Mouse (Mus musculus): ENCODE data around the gene Cdc42ep3.
A peak's percentile ranks its signal among the peaks of the same experiment; 100 is the strongest.

Gene Cdc42ep3

GRCm38 (mm10) chr17:79345001-79345709, 9.7 kb downstream of the Cdc42ep3 start:
- DNase-seq (ENCODE audit: low read depth, low spot score): no peak

GRCm38 (mm10) chr17:79343334-79343946, 11.5 kb downstream of the Cdc42ep3 start:
- DNase-seq (ENCODE audit: low read depth, low spot score): no peak

- DNase-seq (ENCODE audit: low read depth, low spot score): no peak
Measured at GRCm38 (mm10) chr17:79342639-79343333, 12.1 kb downstream of the Cdc42ep3 start.

GRCm38 (mm10) chr17:79341946-79342470, 12.9 kb downstream of the Cdc42ep3 start:
- no peak for DNase-seq (ENCODE audit: low read depth, low spot score)

GRCm38 (mm10) chr17:79337494-79337893, 17.4 kb downstream of the Cdc42ep3 start:
- DNase-seq (ENCODE audit: low read depth, low spot score): no peak

GRCm38 (mm10) chr17:79334701-79335100, 20.2 kb downstream of the Cdc42ep3 start:
- DNase-seq (ENCODE audit: low read depth, low spot score): peak; percentile 64

GRCm38 (mm10) chr17:79333650-79334049, 21.2 kb downstream of the Cdc42ep3 start:
- DNase-seq (ENCODE audit: low read depth, low spot score): no peak

GRCm38 (mm10) chr17:79332864-79333263, 22.0 kb downstream of the Cdc42ep3 start:
- DNase-seq (ENCODE audit: low read depth, low spot score): peak; percentile 76

- DNase-seq (ENCODE audit: low read depth, low spot score): no peak
Measured at GRCm38 (mm10) chr17:79330397-79330796, 24.5 kb downstream of the Cdc42ep3 start.

- DNase-seq (ENCODE audit: low read depth, low spot score): no peak
Measured at GRCm38 (mm10) chr17:79326868-79327376, 28.0 kb downstream of the Cdc42ep3 start.

- DNase-seq (ENCODE audit: low read depth, low spot score): no peak
Measured at GRCm38 (mm10) chr17:79317085-79317751, 37.7 kb downstream of the Cdc42ep3 start.

GRCm38 (mm10) chr17:79315415-79316094, 39.3 kb downstream of the Cdc42ep3 start:
- DNase-seq (ENCODE audit: low read depth, low spot score): no peak

- no peak for DNase-seq (ENCODE audit: low read depth, low spot score)
Measured at GRCm38 (mm10) chr17:79310465-79310864, 44.4 kb downstream of the Cdc42ep3 start.

GRCm38 (mm10) chr17:79309506-79309905, 45.4 kb downstream of the Cdc42ep3 start:
- no peak for DNase-seq (ENCODE audit: low read depth, low spot score)

- DNase-seq (ENCODE audit: low read depth, low spot score): no peak
Measured at GRCm38 (mm10) chr17:79305644-79306043, 49.2 kb downstream of the Cdc42ep3 start.

- DNase-seq (ENCODE audit: low read depth, low spot score): no peak
Measured at GRCm38 (mm10) chr17:79303744-79304497, 51.0 kb downstream of the Cdc42ep3 start.

- no peak for DNase-seq (ENCODE audit: low read depth, low spot score)
Measured at GRCm38 (mm10) chr17:79303238-79303637, 51.7 kb downstream of the Cdc42ep3 start.

GRCm38 (mm10) chr17:79299925-79300324, 55.0 kb downstream of the Cdc42ep3 start:
- no peak for DNase-seq (ENCODE audit: low read depth, low spot score)

- no peak for DNase-seq (ENCODE audit: low read depth, low spot score)
Measured at GRCm38 (mm10) chr17:79298968-79299367, 55.9 kb downstream of the Cdc42ep3 start.

GRCm38 (mm10) chr17:79295926-79296325, 59.0 kb downstream of the Cdc42ep3 start:
- peak; percentile 18 for DNase-seq (ENCODE audit: low read depth, low spot score)
